Mouse (Mus musculus) embryonic facial prominence, embryonic 10.5 days (tissue): ENCODE data around the gene Csf1. TPM values are rescaled to one million over a fixed set of nuclear protein-coding genes. Genes with fewer than 3 reads are reported as not detected.

Experiments used
- polyA plus RNA-seq: library from polyadenylated mRNA; unstranded; fragments of >200 nt; fragmentation: Nextera tagmentation; extraction: Ambion mirVana; gene quantifications from 2 replicates; pipeline ENCODE4 v1.2.1, GENCODE M21; 2016

The Csf1 gene
- polyA plus RNA-seq, 1 experiment from 2014 or later, result 3.8 TPM

Other genes with a start within 250 kb of the Csf1 start
- gene Slc6a17, start 242.5 kb downstream of the Csf1 start, polyA plus RNA-seq, result 2.2 and 4.9 TPM in 2 replicates
- 0.41 and 0.70 TPM in 2 replicates for gene Ubl4b, start 205.4 kb downstream of the Csf1 start, polyA plus RNA-seq
- gene Alx3, start 165.4 kb downstream of the Csf1 start, polyA plus RNA-seq, result 41.8 and 43.5 TPM in 2 replicates
- not detected in 2 replicates for gene Gm10961, start 129.1 kb downstream of the Csf1 start, polyA plus RNA-seq
- gene Strip1, start 128.8 kb downstream of the Csf1 start, polyA plus RNA-seq, result 64.9 and 70.0 TPM in 2 replicates
- 88.7 and 88.8 TPM in 2 replicates for gene Ahcyl1, start 63.9 kb downstream of the Csf1 start, polyA plus RNA-seq
- gene Eps8l3, start 116.8 kb upstream of the Csf1 start, polyA plus RNA-seq, result not detected in 2 replicates
- gene Gstm5, start 135.4 kb upstream of the Csf1 start, polyA plus RNA-seq, result 208 and 219 TPM in 2 replicates
- gene Gstm7, start 171.3 kb upstream of the Csf1 start, polyA plus RNA-seq, result 18.5 and 22.8 TPM in 2 replicates
- 8.6 and 8.9 TPM in 2 replicates for gene Gstm6, start 183.3 kb upstream of the Csf1 start, polyA plus RNA-seq
- not detected in 2 replicates for gene Gstm3, start 208.8 kb upstream of the Csf1 start, polyA plus RNA-seq
- 21.0 and 21.8 TPM in 2 replicates for gene Gstm2, start 226.0 kb upstream of the Csf1 start, polyA plus RNA-seq